8 mouse cellular contexts compared by ENCODE assay signal in genomic region chr3:65392421-65392817, GRCm38 (mm10). TPM values are rescaled to one million over a fixed set of nuclear protein-coding genes. Genes with fewer than 3 reads are reported as not detected.
DNase-seq lines count a peak whose midpoint lies in the region; ATAC-seq lines count a peak whose summit lies in the region.

TSS of gene Ssr3 (minus strand) at chr3:65392623.

- peaks cover 47% of the 10 kb centered on the region for H3K79me2 ChIP-seq in macrophage (ENCODE audit: inconsistent target)

- peaks cover 8% of the 10 kb centered on the region for H3K4me1 ChIP-seq in hindbrain, embryonic 16.5 days (ENCODE audit: control insufficient read depth, insufficient read depth, low read depth, low read length)

- peak within 1 kb of the TSS; percentile 62 for H3K4me2 ChIP-seq in hindbrain, embryonic 16.5 days (ENCODE audit: low read length)

- DNase-seq in WW6 (ENCODE audit: low read depth, low spot score) = peak; percentile 95
- peak; percentile 95 to 97 for DNase-seq in cerebellum, postnatal 4 days (ENCODE audit: low spot score in 2 of 2)
- peak; percentile 98 for DNase-seq in gastrocnemius, adult 18-20 months (ENCODE audit: low spot score)
- DNase-seq in left cerebral cortex, adult 18-20 months (ENCODE audit: low spot score in 2 of 2) = peak; percentile 96 to 98
- peak; percentile 99 for DNase-seq in right cerebral cortex, adult 18-20 months
- DNase-seq in urinary bladder, postnatal 10 days (ENCODE audit: low spot score) = peak; percentile 89

- 1% methylated on average over 36 of the region's 36 CpGs for WGBS in hindbrain, embryonic 16.5 days
- under 1% methylated on average over 30 of the region's 36 CpGs for WGBS in macrophage (ENCODE audit: missing documents)

- peaks cover 6% of the 10 kb centered on the region; the same call in 1 of the 2 replicates for H3K36me3 ChIP-seq in hindbrain, embryonic 16.5 days (ENCODE audit: control insufficient read depth, insufficient read depth, low read length)
- H3K36me3 ChIP-seq in macrophage (ENCODE audit: inconsistent target) = peaks cover 18% of the 10 kb centered on the region

- H3K9me3 ChIP-seq in hindbrain, embryonic 16.5 days (ENCODE audit: control insufficient read depth, low read length) = no peaks in the 10 kb centered on the region

- H3K27ac ChIP-seq in hindbrain, embryonic 16.5 days (ENCODE audit: low read depth, low read length) = peak within 1 kb of the TSS; percentile 88
- peak within 1 kb of the TSS; percentile 64 for H3K27ac ChIP-seq in macrophage

- peak within 1 kb of the TSS; percentile 68 for H3K4me3 ChIP-seq in hindbrain, embryonic 16.5 days (ENCODE audit: low read length)
- peak within 1 kb of the TSS; percentile 94 for H3K4me3 ChIP-seq in macrophage (ENCODE audit: inconsistent target)

- peak within 1 kb of the TSS; percentile 94 for H3K9ac ChIP-seq in hindbrain, embryonic 16.5 days (ENCODE audit: low read depth, low read length)

- ATAC-seq in hindbrain, embryonic 16.5 days = peak; percentile 100

- H3K27me3 ChIP-seq in hindbrain, embryonic 16.5 days (replicated peaks; ENCODE audit: control insufficient read depth, insufficient read depth, low read length) = no peaks in the 10 kb centered on the region

RNA-seq across cellular contexts. Expression of gene Ssr3, which starts in this region (rescaled TPM):
- total RNA-seq in gastrocnemius, adult 18-20 months (2021) = 100 to 1,000 TPM; 132 to 153 TPM
- 171 and 180 TPM in 2 replicates for polyA plus RNA-seq in hindbrain, embryonic 16.5 days (2015; fragmentation: Nextera tagmentation; extraction: Ambion mirVana)
- 10 to 100 TPM; 90.2 to 91.3 TPM for total RNA-seq in left cerebral cortex, adult 18-20 months (2021)
- total RNA-seq in macrophage (2018; cell fraction: chromatin; rRNA removed) = 100 to 1,000 TPM in 15 of 26 experiments, 10 to 100 TPM in 11; 61.1 to 189 (median 109) TPM
- total RNA-seq in macrophage (2018; cell fraction: cytosol; rRNA removed) = 100 to 1,000 TPM; 163 to 229 (median 186) TPM
- 100 to 1,000 TPM; 108 to 324 (median 192) TPM for total RNA-seq in macrophage (2018; cell fraction: nucleus; rRNA removed)
- 181 to 216 TPM (median 203 TPM) in 3 replicates for polyA plus RNA-seq in macrophage (2018)

Comparison
In these comparisons a context has a peak if more than half of its experiments do, and no peak if none do; other contexts are left out.
1. Peak in every context shown above with its lines: DNase-seq, ATAC-seq, H3K4me3 ChIP-seq and H3K27ac ChIP-seq.